Mouse (Mus musculus): Measurements from ENCODE around the gene Nemp1. TPM values are rescaled to one million over a fixed set of nuclear protein-coding genes. Genes with fewer than 3 reads are reported as not detected.

The Nemp1 gene
- polyA plus RNA-seq, 1 experiment: 6.7 TPM

DNA sequence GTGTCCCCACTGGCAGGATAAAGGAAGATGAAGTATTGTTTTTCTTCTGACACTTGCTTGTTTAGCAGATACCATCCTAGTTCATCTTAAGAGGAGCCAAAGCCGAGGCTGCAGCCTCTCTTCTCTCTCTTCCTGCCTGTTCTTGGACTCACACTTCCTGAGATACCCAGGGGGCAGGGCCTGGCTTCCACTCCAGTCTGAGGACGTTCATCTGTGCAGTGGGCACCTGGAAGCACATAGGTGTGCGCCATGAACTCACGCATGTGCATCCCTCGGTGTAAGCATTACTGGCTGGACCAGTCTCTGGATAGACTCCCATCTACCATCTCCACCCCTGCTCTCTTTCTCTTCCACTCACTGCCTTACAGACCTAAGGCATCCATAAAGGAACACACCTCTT, 26.3 kb upstream of the Nemp1 start:
- H3K4me3 ChIP-seq (replicated peaks; ENCODE audit: insufficient read depth, low read depth, low read length): no peak overlapping the region
- no peak for DNase-seq
- H3K27ac ChIP-seq (ENCODE audit: insufficient read depth, low read length): no peak overlapping the region
- no peak for TF ChIP-seq CTCF (IDR thresholded peaks at IDR 0.05; ENCODE audit: borderline replicate concordance, insufficient read depth, low read depth, low read length)
- TF ChIP-seq POLR2A (IDR thresholded peaks at IDR 0.05; ENCODE audit: borderline replicate concordance, insufficient read depth, low read length): no peak
- WGBS: 72% methylated on average over 5 of the region's 5 CpGs
- peaks cover 3% of the 10 kb centered on the region; the same call in 1 of the 2 replicates for H3K4me1 ChIP-seq (ENCODE audit: control insufficient read depth, insufficient read depth, low read length)
- H3K27me3 ChIP-seq (ENCODE audit: control insufficient read depth, insufficient read depth, low read length): no peaks in the 10 kb centered on the region

- Histone ChIP-seq H3K4me1 (ENCODE audit: control insufficient read depth, insufficient read depth, low read length) (peaks cover 3% of the 10 kb centered on the region; the same call in 1 of the 2 replicates), H3K4me3 (replicated peaks; ENCODE audit: insufficient read depth, low read depth, low read length) (peak overlapping the region; percentile 43), H3K27ac (ENCODE audit: insufficient read depth, low read length) (0 out of 2 replicates have a peak overlapping the region, but pooled peaks have one; percentile 5), H3K27me3 (ENCODE audit: control insufficient read depth, insufficient read depth, low read length) (no peaks in the 10 kb centered on the region)
- DNase-seq: peak; percentile 84 to 90
- WGBS: 7% methylated on average over 19 of the region's 19 CpGs
- TF ChIP-seq CTCF (IDR thresholded peaks at IDR 0.05; ENCODE audit: borderline replicate concordance, insufficient read depth, low read depth, low read length) (peak; percentile 99), POLR2A (IDR thresholded peaks at IDR 0.05; ENCODE audit: borderline replicate concordance, insufficient read depth, low read length) (no peak)
Observed at GRCm38 (mm10) chr10:127641861-127642771, 24.6 kb upstream of the Nemp1 start.

DNA sequence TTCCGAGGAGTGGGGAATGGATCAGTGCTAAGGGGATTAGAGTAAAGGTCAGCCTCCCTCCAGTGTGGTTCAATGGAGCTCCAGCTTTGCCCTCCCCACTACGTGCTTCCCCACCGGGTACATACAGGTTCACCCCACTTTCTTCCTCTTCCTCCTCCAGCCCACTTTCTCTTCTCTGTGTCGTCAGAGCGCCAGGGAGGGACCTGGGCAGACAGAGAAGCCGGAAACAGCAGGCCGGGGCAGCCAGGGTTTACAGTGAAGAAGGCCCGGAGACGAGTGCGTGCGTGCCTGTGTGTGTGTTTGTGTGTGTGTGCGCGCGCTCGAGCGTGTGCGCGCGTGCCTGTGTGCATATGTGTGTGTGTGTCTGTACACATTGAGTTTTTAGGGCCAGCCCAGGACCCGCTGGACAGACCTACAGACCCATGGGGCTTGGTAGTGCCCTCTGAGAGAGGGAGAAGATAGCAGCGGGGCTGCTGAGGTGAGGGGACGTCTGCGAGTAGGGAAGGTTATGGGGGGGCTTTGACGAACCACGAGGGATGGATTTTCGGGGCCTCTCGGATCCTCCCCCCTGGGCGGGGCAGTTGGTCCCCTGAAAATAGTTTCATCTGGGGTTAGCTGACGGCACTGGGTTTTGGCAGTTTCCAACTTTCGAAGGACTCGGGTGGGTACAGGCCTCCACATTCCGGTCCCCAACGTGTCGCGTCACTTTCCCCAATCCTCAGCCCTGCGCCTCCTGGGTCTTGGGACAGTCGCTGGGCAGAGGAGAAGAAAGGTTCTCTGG, 23.7 kb upstream of the Nemp1 start, which contains the start of gene Stat6:
Gene Stat6, plus strand, starts transcription at position 215 of the 781 bp plus-strand sequence.
- Histone ChIP-seq H3K27ac (ENCODE audit: insufficient read depth, low read length) (peak within 1 kb of the TSS; percentile 5; the same call in 1 of the 2 replicates), H3K4me3 (replicated peaks; ENCODE audit: insufficient read depth, low read depth, low read length) (peak within 1 kb of the TSS; percentile 51), H3K27me3 (ENCODE audit: control insufficient read depth, insufficient read depth, low read length) (no peaks in the 10 kb centered on the region), H3K4me1 (ENCODE audit: control insufficient read depth, insufficient read depth, low read length) (peaks cover 3% of the 10 kb centered on the region; the same call in 1 of the 2 replicates)
- TF ChIP-seq POLR2A (IDR thresholded peaks at IDR 0.05; ENCODE audit: borderline replicate concordance, insufficient read depth, low read length) (no peak), CTCF (IDR thresholded peaks at IDR 0.05; ENCODE audit: borderline replicate concordance, insufficient read depth, low read depth, low read length) (no peak)
- WGBS: 25% methylated on average over 37 of the region's 37 CpGs
- peak; percentile 50 to 52 for DNase-seq

DNA sequence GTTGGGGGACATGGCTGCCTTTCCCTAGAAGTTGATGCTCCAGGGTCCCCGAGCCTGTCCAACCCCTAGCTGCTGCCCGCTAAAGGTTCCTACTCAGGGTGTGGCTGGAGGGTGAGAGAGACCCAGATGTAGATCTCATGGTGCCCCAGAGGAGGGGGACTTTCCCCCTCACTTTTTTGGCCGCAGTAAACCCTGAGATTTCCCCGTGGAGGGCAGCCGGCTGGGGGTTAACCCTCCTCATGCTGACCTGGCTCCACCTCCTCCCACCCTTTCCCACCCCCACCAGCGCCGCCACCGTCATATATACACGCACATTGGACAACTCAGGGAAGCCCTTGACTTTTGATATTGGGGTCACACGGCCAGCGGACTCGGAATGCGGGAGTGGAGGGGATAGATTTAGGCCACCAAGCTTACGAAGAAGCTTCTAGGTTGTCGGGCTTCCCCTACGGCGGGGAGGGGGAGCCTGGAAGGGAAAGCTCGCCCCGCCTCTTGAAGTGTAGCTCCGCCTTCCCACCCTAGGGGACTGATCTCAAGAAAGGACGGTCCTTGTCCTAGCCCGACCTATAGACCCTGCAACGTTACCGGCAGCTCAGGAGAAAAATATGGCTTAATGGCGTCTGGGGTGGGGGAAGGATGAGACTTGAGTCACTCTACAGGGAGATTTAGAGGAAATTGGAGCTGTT, 23.0 kb upstream of the Nemp1 start:
- TF ChIP-seq POLR2A (IDR thresholded peaks at IDR 0.05; ENCODE audit: borderline replicate concordance, insufficient read depth, low read length) (no peak), CTCF (IDR thresholded peaks at IDR 0.05; ENCODE audit: borderline replicate concordance, insufficient read depth, low read depth, low read length) (no peak)
- DNase-seq: peak in 1 of 2 experiments; percentile 39
- Histone ChIP-seq H3K27me3 (ENCODE audit: control insufficient read depth, insufficient read depth, low read length) (no peaks in the 10 kb centered on the region), H3K4me1 (ENCODE audit: control insufficient read depth, insufficient read depth, low read length) (peaks cover 3% of the 10 kb centered on the region; the same call in 1 of the 2 replicates), H3K27ac (ENCODE audit: insufficient read depth, low read length) (no peak overlapping the region), H3K4me3 (replicated peaks; ENCODE audit: insufficient read depth, low read depth, low read length) (peak overlapping the region; percentile 51)
- 22% methylated on average over 25 of the region's 25 CpGs for WGBS

DNA sequence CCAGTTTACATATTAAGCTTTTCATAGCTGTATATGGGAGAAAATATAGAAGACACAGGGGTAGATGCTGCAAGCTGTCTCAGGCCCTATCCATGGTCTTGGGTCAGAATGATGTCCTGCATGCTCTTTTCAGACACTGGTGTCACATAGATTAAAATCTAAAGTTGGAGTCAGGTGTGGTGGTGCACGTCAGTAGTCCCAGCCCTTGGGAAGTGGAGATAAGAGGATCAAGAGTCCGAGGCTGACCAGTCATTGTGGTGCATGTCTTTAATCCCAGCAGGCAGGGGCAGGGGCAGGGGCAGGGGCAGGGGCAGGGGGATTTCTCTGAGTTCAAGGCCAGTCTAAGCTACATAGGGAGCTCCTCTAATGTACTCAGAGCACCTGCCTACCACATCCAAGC, 20.9 kb upstream of the Nemp1 start:
- TF ChIP-seq POLR2A (IDR thresholded peaks at IDR 0.05; ENCODE audit: borderline replicate concordance, insufficient read depth, low read length) (no peak), CTCF (IDR thresholded peaks at IDR 0.05; ENCODE audit: borderline replicate concordance, insufficient read depth, low read depth, low read length) (no peak)
- DNase-seq: no peak

DNA sequence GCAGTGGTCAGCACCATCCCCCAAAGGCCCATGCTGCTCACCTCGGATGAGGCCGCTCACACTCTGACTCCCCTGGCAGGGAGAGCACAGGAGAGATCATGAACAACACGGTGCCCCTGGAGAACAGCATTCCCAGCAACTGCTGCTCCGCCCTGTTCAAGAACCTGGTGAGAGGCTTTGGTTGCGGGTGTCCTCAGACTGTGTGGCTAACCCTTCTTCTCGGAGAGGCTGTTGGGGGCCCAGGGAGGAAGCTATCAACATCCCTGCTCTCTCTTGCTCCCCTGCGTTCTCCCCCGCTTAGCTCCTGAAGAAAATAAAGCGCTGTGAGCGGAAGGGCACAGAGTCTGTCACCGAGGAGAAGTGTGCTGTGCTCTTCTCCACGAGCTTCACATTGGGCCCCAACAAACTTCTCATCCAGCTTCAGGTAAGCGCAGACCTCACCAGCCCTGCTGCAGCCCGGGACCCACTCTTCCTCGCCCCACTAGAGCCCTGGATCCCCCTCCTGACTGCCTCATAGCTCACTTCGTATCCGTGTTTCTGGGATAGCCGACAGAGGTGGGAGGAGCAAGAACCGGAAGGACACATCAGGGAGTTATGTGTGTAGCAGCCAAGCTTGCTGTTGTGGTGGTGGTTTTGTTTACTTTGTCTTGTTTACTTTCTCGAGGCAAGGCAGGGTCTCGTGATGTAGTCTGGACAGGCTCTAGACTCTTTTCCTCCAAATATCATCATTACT, 13.6 kb upstream of the Nemp1 start:
- no peak for TF ChIP-seq POLR2A (IDR thresholded peaks at IDR 0.05; ENCODE audit: borderline replicate concordance, insufficient read depth, low read length)
- no peak for TF ChIP-seq CTCF (IDR thresholded peaks at IDR 0.05; ENCODE audit: borderline replicate concordance, insufficient read depth, low read depth, low read length)
- WGBS: 52% methylated on average over 21 of the region's 21 CpGs
- no peak overlapping the region for H3K4me3 ChIP-seq (replicated peaks; ENCODE audit: insufficient read depth, low read depth, low read length)

More for the DNA sequence above, 20.9 kb upstream of the Nemp1 start:
- Histone ChIP-seq H3K4me1 (ENCODE audit: control insufficient read depth, insufficient read depth, low read length) (peaks cover 3% of the 10 kb centered on the region; the same call in 1 of the 2 replicates), H3K27ac (ENCODE audit: insufficient read depth, low read length) (no peak overlapping the region), H3K27me3 (ENCODE audit: control insufficient read depth, insufficient read depth, low read length) (no peaks in the 10 kb centered on the region), H3K4me3 (replicated peaks; ENCODE audit: insufficient read depth, low read depth, low read length) (no peak overlapping the region)
- WGBS: 77% methylated on average over 2 of the region's 2 CpGs

More for the DNA sequence above, 13.6 kb upstream of the Nemp1 start:
- Histone ChIP-seq H3K4me1 (ENCODE audit: control insufficient read depth, insufficient read depth, low read length) (no peaks in the 10 kb centered on the region), H3K27ac (ENCODE audit: insufficient read depth, low read length) (no peak overlapping the region), H3K27me3 (ENCODE audit: control insufficient read depth, insufficient read depth, low read length) (no peaks in the 10 kb centered on the region; the same call in 1 of the 2 replicates)
- DNase-seq: no peak
